Mouse (Mus musculus) E14TG2a.4 (cell line): Measurements from ENCODE around the gene Sdk1.

Experiments used
- H3K27me3 ChIP-seq: 2 replicates; pipeline ENCODE4 v1.6.1; 2014; ENCODE audit warnings: low read length, control low read depth; ENCODE audit not compliant: insufficient read depth
- H3K36me3 ChIP-seq: 2 replicates; pipeline ENCODE4 v1.6.1; 2014; ENCODE audit warnings: low read length, control low read depth; ENCODE audit not compliant: insufficient read depth
- H3K4me1 ChIP-seq: replicated peaks from 2 replicates; pipeline ENCODE4 v1.6.1; 2014; ENCODE audit warnings: low read depth, low read length, control low read depth
- H3K4me3 ChIP-seq: replicated peaks from 2 replicates; pipeline ENCODE4 v1.5.1; 2014; ENCODE audit warnings: mild to moderate bottlenecking, low read length
- H3K9me3 ChIP-seq: 2 replicates; pipeline ENCODE4 v1.6.1; 2014; ENCODE audit warnings: low read length, control low read depth
- CTCF ChIP-seq: conservative IDR thresholded peaks from 2 replicates; pipeline ENCODE4 v1.5.1; 2014; ENCODE audit warnings: low read length
- NANOG ChIP-seq: IDR thresholded peaks from 2 replicates; pipeline ENCODE4 v1.6.1; 2014; ENCODE audit warnings: borderline replicate concordance, low read length, mixed read lengths
- POU5F1 ChIP-seq: IDR thresholded peaks from 2 replicates; pipeline ENCODE4 v1.6.1; 2014; ENCODE audit warnings: low read length, borderline replicate concordance

Sdk1 gene

GRCm38 (mm10) chr5:141428132-141428531 is 186.8 kb downstream of the Sdk1 start:
- Histone ChIP-seq H3K4me3 (no peak overlapping the region), H3K9me3 (no peaks in the 10 kb centered on the region), H3K36me3 (no peaks in the 10 kb centered on the region), H3K27me3 (no peaks in the 10 kb centered on the region), H3K4me1 (no peaks in the 10 kb centered on the region)
- no peak for TF ChIP-seq NANOG
- TF ChIP-seq POU5F1 = no peak
- TF ChIP-seq CTCF = no peak

DNA sequence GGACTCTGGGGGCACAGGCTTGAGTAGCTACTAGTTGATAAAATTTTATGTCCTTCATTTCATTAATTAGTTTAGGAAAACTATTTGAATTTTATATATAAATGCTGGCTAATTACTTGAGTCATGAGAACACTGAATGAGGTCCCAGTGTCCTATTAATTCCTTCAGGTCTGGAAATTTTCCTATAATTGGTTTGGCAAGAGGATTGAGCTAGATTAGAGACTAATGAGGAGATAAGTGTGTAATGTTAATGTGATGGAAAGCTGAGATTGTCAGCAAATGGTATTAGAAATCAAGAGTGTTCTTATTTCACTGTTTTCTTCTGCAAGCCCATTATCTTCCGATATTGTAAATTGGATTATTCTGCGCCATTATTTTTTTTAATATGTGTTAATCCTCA is 192.0 kb downstream of the Sdk1 start:
- H3K4me3 ChIP-seq = no peak overlapping the region
- H3K36me3 ChIP-seq = no peaks in the 10 kb centered on the region
- H3K9me3 ChIP-seq = no peaks in the 10 kb centered on the region
- H3K4me1 ChIP-seq = no peaks in the 10 kb centered on the region
- H3K27me3 ChIP-seq = no peaks in the 10 kb centered on the region
- TF ChIP-seq NANOG (no peak), POU5F1 (no peak), CTCF (no peak)

DNA sequence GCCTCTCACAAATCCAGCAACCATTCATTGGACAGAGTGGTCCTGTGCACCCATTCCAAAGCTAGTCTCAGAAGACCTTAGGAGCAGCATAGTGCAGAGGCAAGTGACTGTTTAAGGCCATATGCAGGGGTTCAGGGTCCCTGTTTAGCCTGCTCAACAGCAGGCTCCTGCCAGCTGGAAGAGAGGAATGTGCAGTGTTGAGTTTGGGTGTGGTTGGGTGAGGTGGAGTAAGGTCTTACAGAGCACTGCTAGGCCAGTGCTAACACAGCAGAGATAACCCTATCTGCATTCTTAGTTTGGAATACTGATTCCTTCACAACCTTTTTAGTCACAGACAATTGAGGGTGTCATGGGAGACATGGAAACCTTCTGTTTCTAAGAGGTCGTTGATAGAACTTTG is 206.0 kb downstream of the Sdk1 start:
- Histone ChIP-seq H3K36me3 (no peaks in the 10 kb centered on the region), H3K9me3 (no peaks in the 10 kb centered on the region), H3K4me3 (no peak overlapping the region), H3K4me1 (no peaks in the 10 kb centered on the region), H3K27me3 (no peaks in the 10 kb centered on the region)
- TF ChIP-seq POU5F1 = no peak
- no peak for TF ChIP-seq CTCF
- no peak for TF ChIP-seq NANOG

GRCm38 (mm10) chr5:141463417-141463816 is 222.1 kb downstream of the Sdk1 start:
- Histone ChIP-seq H3K4me3 (no peak overlapping the region), H3K4me1 (no peaks in the 10 kb centered on the region), H3K9me3 (no peaks in the 10 kb centered on the region), H3K36me3 (no peaks in the 10 kb centered on the region), H3K27me3 (no peaks in the 10 kb centered on the region)
- TF ChIP-seq CTCF (no peak), POU5F1 (no peak), NANOG (no peak)

DNA sequence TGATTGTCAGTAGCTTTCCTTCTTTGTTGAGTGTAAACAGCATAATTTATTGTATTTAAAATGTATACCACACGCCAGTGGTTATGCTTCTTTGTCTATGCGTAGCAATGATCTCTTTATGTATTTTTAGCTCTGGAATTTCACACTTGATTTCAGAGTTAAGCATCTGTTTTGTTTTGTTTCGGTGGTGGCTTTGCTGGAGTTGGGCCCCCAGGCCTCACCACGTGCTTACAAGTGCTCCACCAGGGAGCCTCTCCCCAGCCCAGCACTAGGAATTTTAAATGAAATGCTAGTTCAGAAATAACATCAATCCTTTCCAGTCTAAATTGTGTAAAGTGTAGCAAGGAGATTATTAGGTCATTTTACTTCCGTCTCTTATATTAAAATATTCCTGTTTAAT is 227.5 kb downstream of the Sdk1 start:
- no peak for TF ChIP-seq NANOG
- TF ChIP-seq CTCF = no peak
- TF ChIP-seq POU5F1 = no peak
- H3K4me1 ChIP-seq = no peaks in the 10 kb centered on the region
- H3K4me3 ChIP-seq = no peak overlapping the region
- no peaks in the 10 kb centered on the region for H3K36me3 ChIP-seq
- no peaks in the 10 kb centered on the region for H3K9me3 ChIP-seq
- H3K27me3 ChIP-seq = no peaks in the 10 kb centered on the region

DNA sequence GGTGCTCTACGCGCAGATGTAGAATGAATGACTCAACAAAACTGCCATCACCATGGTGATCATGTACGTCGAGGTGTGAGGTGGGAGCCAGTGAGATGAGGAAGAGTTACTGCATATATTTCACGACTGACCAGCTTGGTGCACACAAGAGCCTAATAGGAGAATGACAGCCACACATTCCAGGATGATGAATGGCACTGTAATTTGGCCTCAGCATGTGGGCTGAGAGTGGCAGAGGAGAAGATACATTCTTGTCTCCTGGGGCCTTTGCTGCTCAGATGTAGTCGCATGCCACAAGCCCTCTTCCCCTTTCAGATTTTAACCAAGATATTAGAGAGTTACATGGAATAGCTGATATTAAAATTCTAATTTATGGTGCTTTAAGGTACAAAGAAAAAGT is 264.0 kb downstream of the Sdk1 start:
- no peak overlapping the region for H3K4me3 ChIP-seq
- no peaks in the 10 kb centered on the region for H3K4me1 ChIP-seq
- H3K36me3 ChIP-seq = no peaks in the 10 kb centered on the region
- no peaks in the 10 kb centered on the region for H3K9me3 ChIP-seq
- no peaks in the 10 kb centered on the region for H3K27me3 ChIP-seq
- TF ChIP-seq POU5F1 (no peak), CTCF (no peak), NANOG (no peak)

DNA sequence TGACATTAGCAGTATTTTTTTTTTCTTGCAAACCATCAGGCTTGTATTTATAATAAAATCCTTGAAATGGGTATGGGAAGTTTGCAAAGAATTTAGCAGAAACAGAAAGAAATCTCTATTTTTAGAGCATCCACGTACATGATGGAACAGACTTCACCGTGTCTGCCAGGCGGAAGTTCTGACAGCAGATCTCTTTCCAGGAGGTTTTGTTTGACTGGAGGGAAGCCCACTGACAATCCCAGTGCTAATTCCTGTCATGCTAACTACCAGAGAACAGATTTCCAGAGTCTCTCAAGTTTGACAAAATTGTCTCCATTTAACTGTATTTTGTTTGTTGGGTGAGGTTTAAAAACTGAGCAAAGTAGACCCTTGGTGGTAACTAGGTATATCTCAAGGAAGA is 265.1 kb downstream of the Sdk1 start:
- H3K4me3 ChIP-seq = no peak overlapping the region
- H3K4me1 ChIP-seq = no peaks in the 10 kb centered on the region
- no peaks in the 10 kb centered on the region for H3K27me3 ChIP-seq
- no peak for TF ChIP-seq CTCF
- TF ChIP-seq NANOG = no peak
- no peak for TF ChIP-seq POU5F1
- H3K9me3 ChIP-seq = no peaks in the 10 kb centered on the region
- H3K36me3 ChIP-seq = no peaks in the 10 kb centered on the region

GRCm38 (mm10) chr5:141524801-141525715 is 283.8 kb downstream of the Sdk1 start:
- Histone ChIP-seq H3K4me1 (no peaks in the 10 kb centered on the region), H3K27me3 (no peaks in the 10 kb centered on the region), H3K4me3 (no peak overlapping the region), H3K36me3 (no peaks in the 10 kb centered on the region), H3K9me3 (no peaks in the 10 kb centered on the region)
- TF ChIP-seq CTCF (no peak), NANOG (no peak), POU5F1 (no peak)

DNA sequence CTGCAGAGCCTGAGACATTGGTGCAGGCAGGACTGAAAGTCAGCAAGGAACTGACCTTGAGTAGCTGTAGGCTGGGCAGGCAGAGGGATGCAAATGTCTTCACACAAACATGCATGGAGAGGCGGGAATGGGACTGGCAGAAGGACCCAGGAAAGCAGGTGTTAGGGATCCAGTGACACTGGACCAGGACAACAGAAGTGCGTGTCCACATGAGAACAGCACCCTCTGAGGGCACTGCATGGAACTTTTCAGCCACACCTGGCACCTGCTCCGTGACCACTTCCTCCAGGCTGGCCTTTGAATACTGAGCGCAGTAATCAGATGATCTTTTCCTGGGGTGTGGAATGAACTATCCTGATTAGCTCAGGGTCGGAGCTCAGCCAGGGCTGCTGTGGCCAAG is 298.9 kb downstream of the Sdk1 start:
- TF ChIP-seq CTCF = no peak
- TF ChIP-seq NANOG = no peak
- TF ChIP-seq POU5F1 = no peak
- Histone ChIP-seq H3K4me3 (no peak overlapping the region), H3K27me3 (no peaks in the 10 kb centered on the region), H3K9me3 (no peaks in the 10 kb centered on the region), H3K36me3 (no peaks in the 10 kb centered on the region), H3K4me1 (no peaks in the 10 kb centered on the region)
